Mouse (Mus musculus) spleen, adult 2 months (tissue): ENCODE measurements around the gene Rpia.

Source experiments
- CTCF ChIP-seq: fragments of 200-500 bp; IDR thresholded peaks from 2 replicates; pipeline ENCODE4 v1.5.1; 2011; ENCODE audit warnings: mild to moderate bottlenecking, inconsistent platforms; ENCODE audit not compliant: insufficient read depth, insufficient read length, insufficient replicate concordance; ENCODE audit errors: extremely low read depth
- POLR2A ChIP-seq: fragments of 200-500 bp; IDR thresholded peaks from 2 replicates; pipeline ENCODE4 v1.6.1; 2011; ENCODE audit warnings: low read depth, low read length, inconsistent platforms

GRCm38 (mm10) chr6:70814629-70814950 is 22.6 kb upstream of the Rpia start:
- TF ChIP-seq CTCF (no peak), POLR2A (no peak)
